In the genomic region with DNA sequence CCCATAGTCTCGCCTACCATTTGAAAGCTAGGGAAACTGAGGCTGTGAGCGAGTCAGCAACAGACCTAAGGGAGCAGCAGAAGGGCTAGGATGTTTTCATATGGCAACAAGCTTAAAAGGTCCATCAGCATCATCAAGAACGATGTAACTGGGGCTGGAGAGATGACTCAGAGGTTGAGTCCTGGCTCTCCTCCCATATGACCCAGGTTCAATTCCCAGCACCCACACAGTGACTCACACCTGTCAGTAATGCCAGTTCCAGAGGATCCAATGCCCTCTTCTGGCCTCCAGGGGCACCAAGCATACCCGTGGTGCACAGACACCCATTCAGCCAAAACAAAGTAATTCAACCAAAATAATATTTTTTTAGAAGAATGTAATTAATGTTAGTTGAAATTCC, we compare ENCODE assay signal across 19 mouse cellular contexts. TPM values are rescaled to one million over a fixed set of nuclear protein-coding genes. Genes with fewer than 3 reads are reported as not detected.
DNase-seq lines count a peak whose midpoint lies in the region; ATAC-seq and TF ChIP-seq lines count a peak whose summit lies in the region.
"Had no signal": no experiment of that assay in that cellular context is flagged by ENCODE, and none has a peak within 500 bp of the region (broad histone marks: within the 10 kb centered on the region; RNA-seq: fewer than 3 reads in every experiment).

No protein-coding gene starts in this region.

- H3K4me2 ChIP-seq in liver, embryonic 14.5 days (ENCODE audit: low read depth) = no peak overlapping the region
- H3K4me2 ChIP-seq in liver, postnatal 0 days (ENCODE audit: low read depth, low read length) = no peak overlapping the region
- H3K4me2 ChIP-seq: embryonic facial prominence, embryonic 12.5 days; forebrain, embryonic 13.5 days; forebrain, embryonic 15.5 days had no signal

- TF ChIP-seq CTCF in liver, embryonic 14.5 days (IDR thresholded peaks at IDR 0.05; ENCODE audit: low read depth) = peak; percentile 21
- no peak for TF ChIP-seq CTCF in liver, postnatal 0 days (IDR thresholded peaks at IDR 0.05; ENCODE audit: low read depth)

- DNase-seq in liver, embryonic 14.5 days (ENCODE audit: low read depth in 3 of 3, low spot score in 3 of 3) = no peak
- DNase-seq in liver, postnatal 0 days = no peak
- peak; percentile 22 for DNase-seq in 3134 (ENCODE audit: extremely low read depth, insufficient read length, low spot score)
- peak; percentile 74 for DNase-seq in 3T3-L1 (ENCODE audit: low read depth, low spot score)
- DNase-seq in spleen, postnatal 4 days (ENCODE audit: low spot score in 2 of 2) = no peak
- no peak for DNase-seq in limb, embryonic 10.5 days (ENCODE audit: low spot score)
- DNase-seq: adrenal gland, adult 8-10 months; adrenal gland, postnatal 14 days; adrenal gland, postnatal 36 days; cerebellum, adult 11-12 months; cerebellum, adult 9-10 months; cerebellum, postnatal 25 days; forebrain, postnatal 0 days had no signal

- no peaks in the 10 kb centered on the region for H3K9me3 ChIP-seq in liver, embryonic 14.5 days (ENCODE audit: control insufficient read depth, low read length)
- no peaks in the 10 kb centered on the region for H3K9me3 ChIP-seq in liver, postnatal 0 days (ENCODE audit: low read length)
- H3K9me3 ChIP-seq in limb, embryonic 10.5 days (replicated peaks) = no peaks in the 10 kb centered on the region
- H3K9me3 ChIP-seq: embryonic facial prominence, embryonic 10.5 days; embryonic facial prominence, embryonic 12.5 days; forebrain, embryonic 13.5 days; forebrain, embryonic 15.5 days had no signal

- TF ChIP-seq EP300 in liver, embryonic 14.5 days (IDR thresholded peaks at IDR 0.05; ENCODE audit: low read depth) = no peak
- TF ChIP-seq EP300 in liver, postnatal 0 days (IDR thresholded peaks at IDR 0.05; ENCODE audit: low read depth) = no peak

- H3K27ac ChIP-seq in liver, embryonic 14.5 days = no peak overlapping the region
- H3K27ac ChIP-seq in liver, postnatal 0 days (ENCODE audit: low read depth) = no peak overlapping the region
- no peak overlapping the region for H3K27ac ChIP-seq in limb, embryonic 10.5 days
- H3K27ac ChIP-seq: embryonic facial prominence, embryonic 10.5 days; embryonic facial prominence, embryonic 12.5 days; forebrain, embryonic 13.5 days; forebrain, embryonic 15.5 days had no signal

- H3K4me1 ChIP-seq in liver, embryonic 14.5 days (replicated peaks; ENCODE audit: control insufficient read depth in 2 of 2, insufficient read depth in 2 of 2, low read length in 1 of 2) = no peaks in the 10 kb centered on the region
- H3K4me1 ChIP-seq in liver, postnatal 0 days (ENCODE audit: insufficient read depth) = no peaks in the 10 kb centered on the region
- 0 out of 2 replicates have a peak, but pooled peaks cover 2% of the 10 kb centered on the region for H3K4me1 ChIP-seq in limb, embryonic 10.5 days
- H3K4me1 ChIP-seq: embryonic facial prominence, embryonic 12.5 days; forebrain, embryonic 13.5 days; forebrain, embryonic 15.5 days had no signal

- H3K4me3 ChIP-seq in liver, embryonic 14.5 days (ENCODE audit: insufficient read depth in 1 of 2, low read depth in 2 of 2, low read length in 2 of 2) = no peak overlapping the region
- no peak overlapping the region for H3K4me3 ChIP-seq in liver, postnatal 0 days (ENCODE audit: low read depth, low read length)
- H3K4me3 ChIP-seq in limb, embryonic 10.5 days = no peak overlapping the region
- H3K4me3 ChIP-seq: embryonic facial prominence, embryonic 10.5 days; embryonic facial prominence, embryonic 12.5 days; forebrain, embryonic 13.5 days; forebrain, embryonic 15.5 days had no signal

- no peak overlapping the region for H3K9ac ChIP-seq in liver, embryonic 14.5 days (replicated peaks)
- no peak overlapping the region for H3K9ac ChIP-seq in liver, postnatal 0 days (replicated peaks)
- H3K9ac ChIP-seq: embryonic facial prominence, embryonic 12.5 days; forebrain, embryonic 13.5 days; forebrain, embryonic 15.5 days; forebrain, postnatal 0 days had no signal

- WGBS in liver, embryonic 14.5 days (ENCODE audit: insufficient replicate concordance) = 88% methylated on average over 4 of the region's 4 CpGs
- WGBS in liver, postnatal 0 days (ENCODE audit: insufficient replicate concordance) = 81% methylated on average over 4 of the region's 4 CpGs
- WGBS in limb, embryonic 10.5 days = 86% methylated on average over 4 of the region's 4 CpGs

- no peak for ATAC-seq in liver, embryonic 14.5 days (ENCODE audit: insufficient read depth)
- ATAC-seq in liver, postnatal 0 days = no peak
- ATAC-seq: activated CD4-positive, CD25-positive, alpha-beta regulatory T cell, adult 4 months; forebrain, embryonic 13.5 days; forebrain, embryonic 15.5 days; forebrain, postnatal 0 days; Patski had no signal

- H3K27me3 ChIP-seq in liver, embryonic 14.5 days (ENCODE audit: control insufficient read depth, insufficient read depth, low read length) = no peaks in the 10 kb centered on the region
- H3K27me3 ChIP-seq in liver, postnatal 0 days (ENCODE audit: insufficient read depth, low read length) = no peaks in the 10 kb centered on the region
- no peaks in the 10 kb centered on the region for H3K27me3 ChIP-seq in limb, embryonic 10.5 days (ENCODE audit: low read depth, poor library complexity, severe bottlenecking)
- H3K27me3 ChIP-seq: embryonic facial prominence, embryonic 12.5 days; forebrain, embryonic 13.5 days; forebrain, embryonic 15.5 days; Patski had no signal

- peaks cover 70% of the 10 kb centered on the region for H3K36me3 ChIP-seq in liver, embryonic 14.5 days (replicated peaks; ENCODE audit: control insufficient read depth, insufficient read depth, low read depth)
- H3K36me3 ChIP-seq in liver, postnatal 0 days (replicated peaks; ENCODE audit: insufficient read depth, low read length) = peaks cover 17% of the 10 kb centered on the region
- H3K36me3 ChIP-seq in limb, embryonic 10.5 days = no peaks in the 10 kb centered on the region
- H3K36me3 ChIP-seq: embryonic facial prominence, embryonic 10.5 days; embryonic facial prominence, embryonic 12.5 days; forebrain, embryonic 15.5 days had no signal

RNA-seq across cellular contexts. Expression of a gene that starts 41.5 kb away (rescaled TPM):
- polyA plus RNA-seq in liver, embryonic 14.5 days (2012; rRNA removed) = 20.8 and 32.2 TPM in 2 replicates
- polyA plus RNA-seq in liver, embryonic 14.5 days (2014; fragmentation: Nextera tagmentation; extraction: Ambion mirVana) = 41.7 and 44.8 TPM in 2 replicates
- 13.9 and 14.1 TPM in 2 replicates for polyA plus RNA-seq in liver, postnatal 0 days (2015; fragmentation: Nextera tagmentation; extraction: Ambion mirVana)
- 2.0 TPM in 2 replicates for polyA plus RNA-seq in limb, embryonic 10.5 days (2016; fragmentation: Nextera tagmentation; extraction: Ambion mirVana)

RNA-seq across cellular contexts. Expression of a gene that starts 58.2 kb away (rescaled TPM):
- 20.1 and 36.1 TPM in 2 replicates for polyA plus RNA-seq in liver, embryonic 14.5 days (2012; rRNA removed)
- polyA plus RNA-seq in liver, embryonic 14.5 days (2014; fragmentation: Nextera tagmentation; extraction: Ambion mirVana) = 40.9 and 47.0 TPM in 2 replicates
- 18.2 and 19.6 TPM in 2 replicates for polyA plus RNA-seq in liver, postnatal 0 days (2015; fragmentation: Nextera tagmentation; extraction: Ambion mirVana)
- polyA plus RNA-seq in limb, embryonic 10.5 days (2016; fragmentation: Nextera tagmentation; extraction: Ambion mirVana) = 118 and 129 TPM in 2 replicates

RNA-seq across cellular contexts. Expression of a gene that starts 58.2 kb away (rescaled TPM):
- 4.3 and 6.0 TPM in 2 replicates for polyA plus RNA-seq in liver, embryonic 14.5 days (2012; rRNA removed)
- polyA plus RNA-seq in liver, embryonic 14.5 days (2014; fragmentation: Nextera tagmentation; extraction: Ambion mirVana) = 3.8 and 5.0 TPM in 2 replicates
- 6.6 and 8.3 TPM in 2 replicates for polyA plus RNA-seq in liver, postnatal 0 days (2015; fragmentation: Nextera tagmentation; extraction: Ambion mirVana)
- 65.8 and 72.8 TPM in 2 replicates for polyA plus RNA-seq in limb, embryonic 10.5 days (2016; fragmentation: Nextera tagmentation; extraction: Ambion mirVana)

Comparison
In these comparisons a context has a peak if more than half of its experiments do, and no peak if none do; other contexts are left out.
1. DNase-seq: peak in 3134 (single experiment) and 3T3-L1 (single experiment); none in liver, embryonic 14.5 days (0 of 3), liver, postnatal 0 days (single experiment), spleen, postnatal 4 days (0 of 2) and limb, embryonic 10.5 days (single experiment).